Mouse (Mus musculus) cerebellum, postnatal 14 days (tissue): Measurements from ENCODE around the gene Zfp426.

Source experiments
- DNase-seq, 2 experiments: peaks; one replicate each; pipeline ENCODE4 v3.0.0; 2021; ENCODE audit warnings: mixed read lengths in 2 of 2

Gene Zfp426

GRCm38 (mm10) chr9:20453647-20454046 lies 38.9 kb downstream of the Zfp426 start:
- DNase-seq, result no peak

GRCm38 (mm10) chr9:20451493-20451892 lies 41.1 kb downstream of the Zfp426 start:
- no peak for DNase-seq

GRCm38 (mm10) chr9:20443183-20443783 lies 49.3 kb downstream of the Zfp426 start:
- no peak for DNase-seq

GRCm38 (mm10) chr9:20430004-20430403 lies 62.5 kb downstream of the Zfp426 start:
- DNase-seq, result no peak
